8 mouse cellular contexts compared by ENCODE assay signal in the genomic region with DNA sequence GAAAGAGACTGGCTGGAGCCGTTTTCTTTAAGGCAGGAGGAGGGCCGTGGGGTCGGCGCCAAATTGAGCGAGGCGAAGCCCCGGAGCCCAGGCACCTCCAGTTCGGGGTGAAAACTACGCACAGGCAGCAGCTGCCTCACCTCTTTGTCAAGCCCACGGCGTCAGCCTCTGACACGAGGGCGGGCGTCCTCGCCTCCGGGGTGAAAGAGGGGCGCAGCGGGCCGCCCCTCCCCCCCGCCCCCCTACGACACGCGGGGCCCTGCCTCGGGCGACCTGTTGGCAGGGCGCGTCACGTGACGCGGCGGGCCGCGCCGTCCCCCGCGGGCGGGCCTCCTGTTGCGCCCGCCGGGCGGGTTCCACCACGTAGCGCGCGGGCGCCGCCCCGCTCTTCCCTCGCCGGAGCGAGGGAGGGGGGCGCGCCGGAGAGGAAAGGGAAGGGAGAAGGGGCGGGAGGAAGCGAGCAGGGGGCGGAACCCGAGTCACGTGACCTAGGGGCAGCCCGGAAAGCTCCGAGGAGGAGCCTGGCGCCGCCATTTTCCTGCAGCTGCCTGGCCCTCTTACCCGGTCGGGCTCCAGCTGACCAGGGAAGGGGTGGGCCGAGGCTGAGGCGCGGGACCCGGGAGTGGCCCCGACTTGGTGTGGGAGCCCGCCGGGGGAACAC. TPM values are rescaled to one million over a fixed set of nuclear protein-coding genes. Genes with fewer than 3 reads are reported as not detected.
DNase-seq lines count a peak whose midpoint lies in the region; ATAC-seq lines count a peak whose summit lies in the region.

A gene (plus strand): TSS at position 482 of the 661 bp plus-strand sequence.

- DNase-seq in adipocyte (ENCODE audit: low spot score) = peak; percentile 94
- DNase-seq in embryo, embryonic 10 days (ENCODE audit: low spot score) = peak; percentile 97
- DNase-seq in gastrocnemius, postnatal 14 days = peak; percentile 100
- peak; percentile 96 to 100 for DNase-seq in left cerebral cortex, postnatal 10 days (ENCODE audit: extremely low spot score in 1 of 2, low spot score in 2 of 2)
- DNase-seq in right cerebral cortex, postnatal 25 days = peak; percentile 97
- DNase-seq in urinary bladder, postnatal 4 days (ENCODE audit: low spot score in 2 of 2) = peak; percentile 98 to 99

- intact Hi-C loops in gastrocnemius, postnatal 14 days (cut with DNase I; ENCODE audit: low total_unique reads) = no loop called here
- intact Hi-C loops in left cerebral cortex, postnatal 10 days (cut with DNase I) = loop anchor here (5.0 kb wide), 1 partner anchor 108 kb away; no protein-coding TSS in a partner anchor

- peak; percentile 79 for ATAC-seq in inflammation-experienced regulatory T-cells, adult 6 months
- peak; percentile 80 for ATAC-seq in megakaryocyte-erythroid progenitor cell, adult 5-6 weeks (replicated peaks; ENCODE audit: low FRiP score, low TSS enrichment, poor library complexity, severe bottlenecking)

RNA-seq across cellular contexts. Expression of the gene that starts here (rescaled TPM):
- 100 to 1,000 TPM; 111 to 140 TPM for total RNA-seq in gastrocnemius, postnatal 14 days (2021)
- 10 to 100 TPM; 60.5 to 86.9 (median 80.0) TPM for polyA plus RNA-seq in inflammation-experienced regulatory T-cells, adult 6 months (2017; shearing (Covaris generic))
- 100 to 1,000 TPM; 180 to 182 TPM for total RNA-seq in left cerebral cortex, postnatal 10 days (2021)
- total RNA-seq in megakaryocyte-erythroid progenitor cell, adult 5-6 weeks (2014; fragmentation: Nextera tagmentation) = 282 and 330 TPM in 2 replicates
- 338 and 342 TPM in 2 replicates for total RNA-seq in megakaryocyte-erythroid progenitor cell, adult 5-6 weeks (2017)

Comparison
In these comparisons a context has a peak if more than half of its experiments do, and no peak if none do; other contexts are left out.
1. Peak in every context shown above with its lines: DNase-seq and ATAC-seq.